Mouse (Mus musculus): ENCODE data around the gene Dvl2. TPM values are rescaled to one million over a fixed set of nuclear protein-coding genes. Genes with fewer than 3 reads are reported as not detected.

Gene Dvl2
- polyA plus RNA-seq, 1 experiment from 2014 or later = 20.6 TPM

MicroRNA genes within 50 kb of the gene (microRNA counts, 519-probe panel; counts per million panel counts)
- 473 counts per million, percentile 71 among the panel's probes with 10 or more counts for microRNA mmu-miR-324-3p
- microRNA mmu-miR-324-5p = 473 counts per million, percentile 71 among the panel's probes with 10 or more counts

Small RNA genes lying within 50 kb of the gene (microRNA-seq; reads per million reads assigned to microRNA genes)
- gene Gm44349 (ENCODE audit: borderline number of aligned reads) = not detected
- gene Mir324 (ENCODE audit: borderline number of aligned reads) = 3,037 reads per million, percentile 81 among the genes with 10 or more reads in this experiment

Other genes with a start within 250 kb of the Dvl2 start
- gene Polr2a, start 242.0 kb upstream of the Dvl2 start, polyA plus RNA-seq (2015; fragmentation: Nextera tagmentation; extraction: Ambion mirVana) = 20.6 and 22.4 TPM in 2 replicates
- gene Slc35g3, start 238.6 kb upstream of the Dvl2 start, polyA plus RNA-seq (2015; fragmentation: Nextera tagmentation; extraction: Ambion mirVana) = 0.14 TPM in 1 of 2 replicates, not detected in the other
- 2.5 and 2.6 TPM in 2 replicates for gene Zbtb4, start 234.7 kb upstream of the Dvl2 start, polyA plus RNA-seq (2015; fragmentation: Nextera tagmentation; extraction: Ambion mirVana)
- 3.2 and 3.4 TPM in 2 replicates for gene Chrnb1, start 204.7 kb upstream of the Dvl2 start, polyA plus RNA-seq (2015; fragmentation: Nextera tagmentation; extraction: Ambion mirVana)
- 0.65 and 0.84 TPM in 2 replicates for gene Fgf11, start 198.7 kb upstream of the Dvl2 start, polyA plus RNA-seq (2015; fragmentation: Nextera tagmentation; extraction: Ambion mirVana)
- gene Tmem102, start 195.0 kb upstream of the Dvl2 start, polyA plus RNA-seq (2015; fragmentation: Nextera tagmentation; extraction: Ambion mirVana) = 11.2 and 12.8 TPM in 2 replicates
- not detected in 2 replicates for gene Gm39566, start 185.3 kb upstream of the Dvl2 start, polyA plus RNA-seq (2015; fragmentation: Nextera tagmentation; extraction: Ambion mirVana)
- gene Spem2, start 182.1 kb upstream of the Dvl2 start, polyA plus RNA-seq (2015; fragmentation: Nextera tagmentation; extraction: Ambion mirVana) = not detected in 2 replicates
- gene Spem1, start 178.4 kb upstream of the Dvl2 start, polyA plus RNA-seq (2015; fragmentation: Nextera tagmentation; extraction: Ambion mirVana) = not detected in 2 replicates
- gene Nlgn2, start 162.8 kb upstream of the Dvl2 start, polyA plus RNA-seq (2015; fragmentation: Nextera tagmentation; extraction: Ambion mirVana) = 1.2 and 1.9 TPM in 2 replicates
- gene Tmem256, start 162.1 kb upstream of the Dvl2 start, polyA plus RNA-seq (2015; fragmentation: Nextera tagmentation; extraction: Ambion mirVana) = 325 and 342 TPM in 2 replicates
- gene Plscr3, start 154.2 kb upstream of the Dvl2 start, polyA plus RNA-seq (2015; fragmentation: Nextera tagmentation; extraction: Ambion mirVana) = 68.4 and 70.4 TPM in 2 replicates
- 1.1 and 1.5 TPM in 2 replicates for gene Tnk1, start 141.9 kb upstream of the Dvl2 start, polyA plus RNA-seq (2015; fragmentation: Nextera tagmentation; extraction: Ambion mirVana)
- gene Tmem95, start 122.6 kb upstream of the Dvl2 start, polyA plus RNA-seq (2015; fragmentation: Nextera tagmentation; extraction: Ambion mirVana) = not detected in 2 replicates
- gene Kctd11, start 119.2 kb upstream of the Dvl2 start, polyA plus RNA-seq (2015; fragmentation: Nextera tagmentation; extraction: Ambion mirVana) = 1.7 and 2.3 TPM in 2 replicates
- gene Acap1, start 105.1 kb upstream of the Dvl2 start, polyA plus RNA-seq (2015; fragmentation: Nextera tagmentation; extraction: Ambion mirVana) = 150 and 176 TPM in 2 replicates
- gene 2810408A11Rik, start 99.6 kb upstream of the Dvl2 start, polyA plus RNA-seq (2015; fragmentation: Nextera tagmentation; extraction: Ambion mirVana) = 19.8 and 26.0 TPM in 2 replicates
- gene Neurl4, start 99.5 kb upstream of the Dvl2 start, polyA plus RNA-seq (2015; fragmentation: Nextera tagmentation; extraction: Ambion mirVana) = 6.2 and 7.5 TPM in 2 replicates
- 94.8 and 106 TPM in 2 replicates for gene Gps2, start 86.7 kb upstream of the Dvl2 start, polyA plus RNA-seq (2015; fragmentation: Nextera tagmentation; extraction: Ambion mirVana)
- 2,117 and 2,260 TPM in 2 replicates for gene Eif5a, start 78.6 kb upstream of the Dvl2 start, polyA plus RNA-seq (2015; fragmentation: Nextera tagmentation; extraction: Ambion mirVana)
- 2.6 and 3.6 TPM in 2 replicates for gene Ybx2, start 64.8 kb upstream of the Dvl2 start, polyA plus RNA-seq (2015; fragmentation: Nextera tagmentation; extraction: Ambion mirVana)
- 11.7 and 11.9 TPM in 2 replicates for gene Slc2a4, start 52.4 kb upstream of the Dvl2 start, polyA plus RNA-seq (2015; fragmentation: Nextera tagmentation; extraction: Ambion mirVana)
- gene Cldn7, start 35.8 kb upstream of the Dvl2 start, polyA plus RNA-seq (2015; fragmentation: Nextera tagmentation; extraction: Ambion mirVana) = 14.4 and 14.8 TPM in 2 replicates
- gene Ctdnep1, start 19.4 kb upstream of the Dvl2 start, polyA plus RNA-seq (2015; fragmentation: Nextera tagmentation; extraction: Ambion mirVana) = 24.1 and 25.6 TPM in 2 replicates
- gene Elp5, start 18.1 kb upstream of the Dvl2 start, polyA plus RNA-seq (2015; fragmentation: Nextera tagmentation; extraction: Ambion mirVana) = 92.6 and 98.6 TPM in 2 replicates
- 400 and 425 TPM in 2 replicates for gene Gabarap, start 9.5 kb upstream of the Dvl2 start, polyA plus RNA-seq (2015; fragmentation: Nextera tagmentation; extraction: Ambion mirVana)
- 52.2 and 61.3 TPM in 2 replicates for gene Phf23, start 4.8 kb upstream of the Dvl2 start, polyA plus RNA-seq (2015; fragmentation: Nextera tagmentation; extraction: Ambion mirVana)
- gene Acadvl, start 14.8 kb downstream of the Dvl2 start, polyA plus RNA-seq (2015; fragmentation: Nextera tagmentation; extraction: Ambion mirVana) = 105 and 107 TPM in 2 replicates
- 3.8 and 6.6 TPM in 2 replicates for gene Dlg4, start 16.3 kb downstream of the Dvl2 start, polyA plus RNA-seq (2015; fragmentation: Nextera tagmentation; extraction: Ambion mirVana)
- gene Asgr1, start 53.5 kb downstream of the Dvl2 start, polyA plus RNA-seq (2015; fragmentation: Nextera tagmentation; extraction: Ambion mirVana) = 0.31 and 0.49 TPM in 2 replicates
- gene Asgr2, start 92.0 kb downstream of the Dvl2 start, polyA plus RNA-seq (2015; fragmentation: Nextera tagmentation; extraction: Ambion mirVana) = 0.26 and 0.42 TPM in 2 replicates
- 5.3 and 6.0 TPM in 2 replicates for gene Mgl2, start 129.7 kb downstream of the Dvl2 start, polyA plus RNA-seq (2015; fragmentation: Nextera tagmentation; extraction: Ambion mirVana)
- gene Clec10a, start 155.6 kb downstream of the Dvl2 start, polyA plus RNA-seq (2015; fragmentation: Nextera tagmentation; extraction: Ambion mirVana) = 3.6 and 3.7 TPM in 2 replicates
- gene Slc16a11, start 212.2 kb downstream of the Dvl2 start, polyA plus RNA-seq (2015; fragmentation: Nextera tagmentation; extraction: Ambion mirVana) = 1.2 and 1.9 TPM in 2 replicates
- gene Slc16a13, start 220.5 kb downstream of the Dvl2 start, polyA plus RNA-seq (2015; fragmentation: Nextera tagmentation; extraction: Ambion mirVana) = 2.3 and 2.4 TPM in 2 replicates
- gene Bcl6b, start 229.2 kb downstream of the Dvl2 start, polyA plus RNA-seq (2015; fragmentation: Nextera tagmentation; extraction: Ambion mirVana) = 1.9 and 2.2 TPM in 2 replicates
- gene 0610010K14Rik, start 237.3 kb downstream of the Dvl2 start, polyA plus RNA-seq (2015; fragmentation: Nextera tagmentation; extraction: Ambion mirVana) = 174 and 191 TPM in 2 replicates
- 13.0 and 13.9 TPM in 2 replicates for gene Gm21988, start 239.2 kb downstream of the Dvl2 start, polyA plus RNA-seq (2015; fragmentation: Nextera tagmentation; extraction: Ambion mirVana)
- 355 and 365 TPM in 2 replicates for gene Rnasek, start 239.2 kb downstream of the Dvl2 start, polyA plus RNA-seq (2015; fragmentation: Nextera tagmentation; extraction: Ambion mirVana)

Measured in thymus, postnatal 0 days (tissue).